Mouse (Mus musculus) forebrain, embryonic 15.5 days (tissue): Measurements from ENCODE around the gene Peli2. TPM values are rescaled to one million over a fixed set of nuclear protein-coding genes. Genes with fewer than 3 reads are reported as not detected.

ENCODE experiments used
- ATAC-seq: fragments of 200-750 bp; cut with Nextera tagmentation; replicated peaks from 2 replicates; pipeline ENCODE4 v1.8.0; 2017; ENCODE audit warnings: mild to moderate bottlenecking, moderate TSS enrichment, moderate library complexity
- H3K27ac ChIP-seq: fragments of 300-500 bp; sonication (generic); replicated peaks from 2 replicates; pipeline ENCODE4 v1.5.1; 2015; ENCODE audit warnings: mild to moderate bottlenecking, inconsistent platforms
- H3K27me3 ChIP-seq: fragments of 300-500 bp; sonication (generic); 2 replicates; pipeline ENCODE4 v1.6.1; 2015; ENCODE audit warnings: inconsistent platforms
- H3K36me3 ChIP-seq: fragments of 300-500 bp; sonication (generic); 2 replicates; pipeline ENCODE4 v1.6.1; 2015; ENCODE audit warnings: mild to moderate bottlenecking, inconsistent platforms
- H3K4me1 ChIP-seq: fragments of 300-500 bp; sonication (generic); 2 replicates; pipeline ENCODE4 v1.6.1; 2015; ENCODE audit warnings: inconsistent platforms
- H3K4me2 ChIP-seq: fragments of 300-500 bp; sonication (generic); replicated peaks from 2 replicates; pipeline ENCODE4 v1.6.1; 2015; ENCODE audit warnings: mild to moderate bottlenecking, inconsistent platforms
- H3K4me3 ChIP-seq: fragments of 300-500 bp; sonication (generic); 2 replicates; pipeline ENCODE4 v1.5.1; 2015; ENCODE audit warnings: mild to moderate bottlenecking, inconsistent platforms
- H3K9ac ChIP-seq: fragments of 300-500 bp; sonication (generic); replicated peaks from 2 replicates; pipeline ENCODE4 v1.6.1; 2015; ENCODE audit warnings: mild to moderate bottlenecking, inconsistent platforms
- H3K9me3 ChIP-seq: fragments of 300-500 bp; sonication (generic); 2 replicates; pipeline ENCODE4 v1.6.1; 2016; ENCODE audit warnings: inconsistent platforms
- whole genome bisulfite sequencing: fragments of 180-500 bp; shearing (Covaris S2); methylation state at CpG from one replicate; pipeline ENCODE4 v1.1.7; 2015; ENCODE audit warnings: mixed read lengths; 5-methylcytosine and 5-hydroxymethylcytosine counted together
- polyA plus RNA-seq: library from polyadenylated mRNA; unstranded; fragments of >200 nt; fragmentation: Nextera tagmentation; extraction: Ambion mirVana; gene quantifications from 2 replicates; pipeline ENCODE4 v1.2.1, GENCODE M21; 2015

The Peli2 gene
- polyA plus RNA-seq, 1 experiment from 2014 or later: 11.6 TPM

- no peak overlapping the region for H3K4me2 ChIP-seq
- H3K27me3 ChIP-seq: no peaks in the 10 kb centered on the region
- no peaks in the 10 kb centered on the region for H3K9me3 ChIP-seq
- no peak overlapping the region for H3K9ac ChIP-seq
- no peak for ATAC-seq
- WGBS: 86% methylated on average over 4 of the region's 4 CpGs
- peaks cover 4% of the 10 kb centered on the region; the same call in 1 of the 2 replicates for H3K4me1 ChIP-seq
- no peak overlapping the region for H3K4me3 ChIP-seq
- H3K27ac ChIP-seq: no peak overlapping the region
- H3K36me3 ChIP-seq: no peaks in the 10 kb centered on the region
Measured at GRCm38 (mm10) chr14:48287581-48287980, 167.0 kb downstream of the Peli2 start.

- H3K27me3 ChIP-seq: no peaks in the 10 kb centered on the region
- H3K27ac ChIP-seq: no peak overlapping the region
- H3K9me3 ChIP-seq: no peaks in the 10 kb centered on the region
- no peak overlapping the region for H3K4me3 ChIP-seq
- WGBS: 80% methylated on average over 2 of the region's 2 CpGs
- ATAC-seq: no peak
- H3K4me2 ChIP-seq: no peak overlapping the region
- no peaks in the 10 kb centered on the region for H3K36me3 ChIP-seq
- H3K9ac ChIP-seq: no peak overlapping the region
- H3K4me1 ChIP-seq: peaks cover 4% of the 10 kb centered on the region; the same call in 1 of the 2 replicates
Measured at GRCm38 (mm10) chr14:48288600-48288999, 168.0 kb downstream of the Peli2 start.

GRCm38 (mm10) chr14:48289602-48290599 lies 169.3 kb downstream of the Peli2 start:
- whole genome bisulfite sequencing: 78% methylated on average over 10 of the region's 10 CpGs
- Histone ChIP-seq H3K27me3 (no peaks in the 10 kb centered on the region), H3K4me1 (peaks cover 4% of the 10 kb centered on the region; the same call in 1 of the 2 replicates), H3K27ac (no peak overlapping the region), H3K4me3 (no peak overlapping the region), H3K36me3 (no peaks in the 10 kb centered on the region), H3K9me3 (no peaks in the 10 kb centered on the region), H3K4me2 (no peak overlapping the region), H3K9ac (no peak overlapping the region)
- ATAC-seq: no peak

GRCm38 (mm10) chr14:48293498-48293897 lies 172.9 kb downstream of the Peli2 start:
- Histone ChIP-seq H3K9ac (no peak overlapping the region), H3K4me3 (no peak overlapping the region), H3K36me3 (no peaks in the 10 kb centered on the region), H3K27me3 (no peaks in the 10 kb centered on the region), H3K9me3 (no peaks in the 10 kb centered on the region), H3K27ac (no peak overlapping the region), H3K4me1 (peaks cover 14% of the 10 kb centered on the region; the same call in 1 of the 2 replicates), H3K4me2 (no peak overlapping the region)
- 94% methylated on average over 7 of the region's 7 CpGs for WGBS
- ATAC-seq: no peak

GRCm38 (mm10) chr14:48295410-48295809 lies 174.8 kb downstream of the Peli2 start:
- ATAC-seq: no peak
- H3K4me1 ChIP-seq: 0 out of 2 replicates have a peak, but pooled peaks cover 10% of the 10 kb centered on the region
- no peak overlapping the region for H3K27ac ChIP-seq
- no peak overlapping the region for H3K4me2 ChIP-seq
- no peaks in the 10 kb centered on the region for H3K27me3 ChIP-seq
- WGBS: 60% methylated on average over 5 of the region's 5 CpGs
- no peaks in the 10 kb centered on the region for H3K36me3 ChIP-seq
- H3K9ac ChIP-seq: no peak overlapping the region
- no peaks in the 10 kb centered on the region for H3K9me3 ChIP-seq
- no peak overlapping the region for H3K4me3 ChIP-seq

GRCm38 (mm10) chr14:48295815-48296271 lies 175.2 kb downstream of the Peli2 start:
- Histone ChIP-seq H3K27ac (no peak overlapping the region), H3K4me3 (no peak overlapping the region), H3K9me3 (no peaks in the 10 kb centered on the region), H3K27me3 (no peaks in the 10 kb centered on the region), H3K9ac (no peak overlapping the region), H3K4me1 (0 out of 2 replicates have a peak, but pooled peaks cover 10% of the 10 kb centered on the region), H3K36me3 (no peaks in the 10 kb centered on the region), H3K4me2 (no peak overlapping the region)
- WGBS: 23% methylated on average over 7 of the region's 7 CpGs
- no peak for ATAC-seq

- 92% methylated on average over 1 of the region's 1 CpGs for WGBS
- no peak overlapping the region for H3K27ac ChIP-seq
- no peak for ATAC-seq
- no peak overlapping the region for H3K4me3 ChIP-seq
- no peak overlapping the region for H3K4me2 ChIP-seq
- H3K9ac ChIP-seq: no peak overlapping the region
- no peaks in the 10 kb centered on the region for H3K36me3 ChIP-seq
- no peaks in the 10 kb centered on the region for H3K27me3 ChIP-seq
- H3K9me3 ChIP-seq: no peaks in the 10 kb centered on the region
- 0 out of 2 replicates have a peak, but pooled peaks cover 10% of the 10 kb centered on the region for H3K4me1 ChIP-seq
Measured at GRCm38 (mm10) chr14:48296820-48297219, 176.2 kb downstream of the Peli2 start.

GRCm38 (mm10) chr14:48302471-48303186 lies 182.0 kb downstream of the Peli2 start:
- ATAC-seq: no peak; the same call in 1 of the 2 replicates
- Histone ChIP-seq H3K36me3 (no peaks in the 10 kb centered on the region), H3K27ac (peak overlapping the region; percentile 34; the same call in 1 of the 2 replicates), H3K9ac (no peak overlapping the region), H3K4me2 (no peak overlapping the region), H3K9me3 (no peaks in the 10 kb centered on the region), H3K4me3 (no peak overlapping the region), H3K4me1 (peaks cover 7% of the 10 kb centered on the region; the same call in 1 of the 2 replicates), H3K27me3 (no peaks in the 10 kb centered on the region)
- WGBS: 91% methylated on average over 10 of the region's 10 CpGs

- H3K27ac ChIP-seq: peak overlapping the region; percentile 34; the same call in 1 of the 2 replicates
- H3K4me2 ChIP-seq: no peak overlapping the region
- H3K27me3 ChIP-seq: no peaks in the 10 kb centered on the region
- H3K9ac ChIP-seq: no peak overlapping the region
- 63% methylated on average over 6 of the region's 6 CpGs for WGBS
- H3K36me3 ChIP-seq: no peaks in the 10 kb centered on the region
- H3K4me1 ChIP-seq: peaks cover 7% of the 10 kb centered on the region; the same call in 1 of the 2 replicates
- ATAC-seq: peak; percentile 63; the same call in 1 of the 2 replicates
- H3K4me3 ChIP-seq: no peak overlapping the region
- H3K9me3 ChIP-seq: no peaks in the 10 kb centered on the region
Measured at GRCm38 (mm10) chr14:48303235-48303634, 182.6 kb downstream of the Peli2 start.

- Histone ChIP-seq H3K9ac (no peak overlapping the region), H3K4me2 (no peak overlapping the region), H3K4me1 (peaks cover 7% of the 10 kb centered on the region; the same call in 1 of the 2 replicates), H3K36me3 (no peaks in the 10 kb centered on the region), H3K9me3 (no peaks in the 10 kb centered on the region), H3K27me3 (no peaks in the 10 kb centered on the region), H3K4me3 (no peak overlapping the region), H3K27ac (no peak overlapping the region)
- 90% methylated on average over 9 of the region's 9 CpGs for WGBS
- ATAC-seq: no peak
Measured at GRCm38 (mm10) chr14:48303841-48304240, 183.2 kb downstream of the Peli2 start.

GRCm38 (mm10) chr14:48313234-48313633 lies 192.6 kb downstream of the Peli2 start:
- no peaks in the 10 kb centered on the region for H3K4me1 ChIP-seq
- no peak for ATAC-seq
- WGBS: 70% methylated on average over 3 of the region's 3 CpGs

GRCm38 (mm10) chr14:48316396-48316795 lies 195.8 kb downstream of the Peli2 start:
- no peak for ATAC-seq
- H3K4me3 ChIP-seq: no peak overlapping the region
- 81% methylated on average over 8 of the region's 8 CpGs for WGBS
- no peak overlapping the region for H3K9ac ChIP-seq
- H3K27me3 ChIP-seq: no peaks in the 10 kb centered on the region
- no peak overlapping the region for H3K27ac ChIP-seq
- H3K9me3 ChIP-seq: no peaks in the 10 kb centered on the region
- no peak overlapping the region for H3K4me2 ChIP-seq
- no peaks in the 10 kb centered on the region for H3K36me3 ChIP-seq
- H3K4me1 ChIP-seq: no peaks in the 10 kb centered on the region

More at GRCm38 (mm10) chr14:48313234-48313633, 192.6 kb downstream of the Peli2 start:
- Histone ChIP-seq H3K4me2 (no peak overlapping the region), H3K27me3 (no peaks in the 10 kb centered on the region), H3K27ac (no peak overlapping the region), H3K9me3 (no peaks in the 10 kb centered on the region), H3K4me3 (no peak overlapping the region), H3K9ac (no peak overlapping the region), H3K36me3 (no peaks in the 10 kb centered on the region)
